11 mouse cellular contexts compared by ENCODE assay signal in the genomic region with DNA sequence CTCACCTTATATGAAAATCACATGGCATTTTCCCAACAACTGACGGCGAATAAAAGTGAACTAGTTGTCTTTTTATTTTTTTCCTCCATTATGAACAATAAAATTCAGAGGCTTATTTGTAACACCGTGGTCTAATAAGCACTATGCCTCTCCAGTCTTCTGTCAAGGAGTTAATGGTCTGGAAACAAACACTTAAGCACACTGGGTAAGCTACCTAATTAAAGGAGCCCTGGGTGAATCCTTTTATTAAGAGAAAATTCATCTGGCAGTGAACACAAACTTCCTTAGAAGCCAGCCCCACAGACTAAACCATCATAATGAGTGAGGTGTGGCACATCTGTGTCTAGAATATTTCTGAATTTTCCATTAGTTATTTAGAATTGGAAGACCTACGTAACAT.
"Had no signal": no experiment of that assay in that cellular context is flagged by ENCODE, and none has a peak within 500 bp of the region (broad histone marks: within the 10 kb centered on the region; RNA-seq: fewer than 3 reads in every experiment).

No protein-coding gene starts in this region.

- H3K36me3 ChIP-seq: limb, embryonic 13.5 days had no signal

- H3K9ac ChIP-seq: limb, embryonic 13.5 days; liver, embryonic 14.5 days had no signal

- DNase-seq: kidney, adult 8-10 months; kidney, postnatal 36 days; lung, adult 18-20 months; midbrain, embryonic 14.5 days; right cerebral cortex, adult 18-20 months; right cerebral cortex, postnatal 25 days; thymus, postnatal 36 days had no signal

- H3K4me3 ChIP-seq: layer of hippocampus, adult 2 months; limb, embryonic 13.5 days; myocyte had no signal

- H3K9me3 ChIP-seq: limb, embryonic 13.5 days had no signal

- H3K27ac ChIP-seq: layer of hippocampus, adult 2 months; limb, embryonic 13.5 days; liver, embryonic 14.5 days had no signal

- H3K27me3 ChIP-seq: limb, embryonic 13.5 days had no signal

- H3K4me2 ChIP-seq: limb, embryonic 13.5 days had no signal
